Mouse (Mus musculus): ENCODE results near the gene Ypel5. TPM values are rescaled to one million over a fixed set of nuclear protein-coding genes. Genes with fewer than 3 reads are reported as not detected.

The Ypel5 gene
- polyA plus RNA-seq, 1 experiment = 27.2 TPM

DNA sequence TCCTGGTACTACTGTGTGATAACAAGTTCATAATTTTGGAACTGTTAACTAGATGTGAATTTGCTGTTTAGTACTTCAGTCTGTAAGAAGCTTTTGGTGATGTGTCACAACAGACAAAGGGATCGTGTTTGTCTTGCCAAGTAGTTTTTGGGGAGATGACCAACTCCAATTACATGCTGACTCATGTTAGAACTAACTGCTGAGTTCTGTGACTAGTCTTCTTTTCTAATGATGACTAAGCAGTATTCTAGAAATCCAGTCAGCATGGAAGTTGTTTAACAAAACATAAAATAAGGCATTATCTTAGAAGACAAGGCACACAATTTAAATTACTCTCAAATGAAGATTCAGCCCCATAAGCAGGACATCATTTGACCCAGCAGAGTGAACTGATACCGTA lies 2.7 kb downstream of the Ypel5 start:
- H3K27ac ChIP-seq (ENCODE audit: control insufficient read depth, insufficient read depth, low read length) = no peak overlapping the region
- peaks cover 3% of the 10 kb centered on the region for H3K4me1 ChIP-seq (replicated peaks; ENCODE audit: control insufficient read depth, insufficient read depth, low read length)
- no peak for DNase-seq
- H3K36me3 ChIP-seq (ENCODE audit: control insufficient read depth, insufficient read depth, low read length) = no peaks in the 10 kb centered on the region
- no peak for TF ChIP-seq POLR2A (IDR thresholded peaks at IDR 0.05; ENCODE audit: control insufficient read depth, extremely low read depth, insufficient read depth, low read length, poor library complexity)
- TF ChIP-seq CTCF (IDR thresholded peaks at IDR 0.05; ENCODE audit: borderline replicate concordance, control insufficient read depth, extremely low read depth, insufficient read depth, low read length, poor library complexity) = no peak
- no peak overlapping the region for H3K4me3 ChIP-seq (ENCODE audit: control insufficient read depth, insufficient read depth, low read length)
- 86% methylated on average over 2 of the region's 2 CpGs for WGBS
- H3K27me3 ChIP-seq (ENCODE audit: control insufficient read depth, insufficient read depth, low read length) = no peaks in the 10 kb centered on the region

DNA sequence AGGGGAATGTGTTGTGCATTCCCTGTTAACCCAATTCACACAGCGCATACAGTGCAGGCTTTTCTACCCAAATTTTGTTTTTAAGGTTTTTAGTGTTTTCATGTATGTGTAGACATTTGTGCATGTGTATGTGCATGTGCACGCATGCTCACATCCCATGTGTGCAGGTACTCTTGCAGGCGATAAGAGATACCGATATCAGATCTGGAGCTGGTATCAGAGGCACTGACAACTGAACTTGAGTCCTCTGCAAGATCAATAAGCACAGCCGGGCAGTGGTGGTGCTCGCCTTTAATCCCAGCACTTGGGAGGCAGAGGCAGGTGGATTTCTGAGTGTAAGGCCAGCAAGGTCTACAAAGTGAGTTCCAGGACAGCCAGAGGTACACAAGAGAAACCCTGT lies 8.1 kb downstream of the Ypel5 start:
- no peak for TF ChIP-seq CTCF (IDR thresholded peaks at IDR 0.05; ENCODE audit: borderline replicate concordance, control insufficient read depth, extremely low read depth, insufficient read depth, low read length, poor library complexity)
- TF ChIP-seq POLR2A (IDR thresholded peaks at IDR 0.05; ENCODE audit: control insufficient read depth, extremely low read depth, insufficient read depth, low read length, poor library complexity) = no peak
- 96% methylated on average over 6 of the region's 6 CpGs for WGBS
- peaks cover 27% of the 10 kb centered on the region for H3K36me3 ChIP-seq (ENCODE audit: control insufficient read depth, insufficient read depth, low read length)

GRCm38 (mm10) chr17:72844949-72845490 lies 8.8 kb downstream of the Ypel5 start:
- no peak for TF ChIP-seq POLR2A (IDR thresholded peaks at IDR 0.05; ENCODE audit: control insufficient read depth, extremely low read depth, insufficient read depth, low read length, poor library complexity)
- no peak for TF ChIP-seq CTCF (IDR thresholded peaks at IDR 0.05; ENCODE audit: borderline replicate concordance, control insufficient read depth, extremely low read depth, insufficient read depth, low read length, poor library complexity)
- no peak overlapping the region for H3K27ac ChIP-seq (ENCODE audit: control insufficient read depth, insufficient read depth, low read length)
- no peak overlapping the region for H3K4me3 ChIP-seq (ENCODE audit: control insufficient read depth, insufficient read depth, low read length)
- WGBS = 94% methylated on average over 7 of the region's 7 CpGs
- no peaks in the 10 kb centered on the region for H3K27me3 ChIP-seq (ENCODE audit: control insufficient read depth, insufficient read depth, low read length)
- H3K4me1 ChIP-seq (replicated peaks; ENCODE audit: control insufficient read depth, insufficient read depth, low read length) = no peaks in the 10 kb centered on the region
- no peak for DNase-seq
- H3K36me3 ChIP-seq (ENCODE audit: control insufficient read depth, insufficient read depth, low read length) = peaks cover 32% of the 10 kb centered on the region

More for the DNA sequence above, 8.1 kb downstream of the Ypel5 start:
- no peak for DNase-seq
- Histone ChIP-seq H3K27ac (ENCODE audit: control insufficient read depth, insufficient read depth, low read length) (no peak overlapping the region), H3K4me1 (replicated peaks; ENCODE audit: control insufficient read depth, insufficient read depth, low read length) (no peaks in the 10 kb centered on the region), H3K27me3 (ENCODE audit: control insufficient read depth, insufficient read depth, low read length) (no peaks in the 10 kb centered on the region), H3K4me3 (ENCODE audit: control insufficient read depth, insufficient read depth, low read length) (no peak overlapping the region)

- Histone ChIP-seq H3K4me3 (ENCODE audit: control insufficient read depth, insufficient read depth, low read length) (no peak overlapping the region), H3K27ac (ENCODE audit: control insufficient read depth, insufficient read depth, low read length) (no peak overlapping the region), H3K27me3 (ENCODE audit: control insufficient read depth, insufficient read depth, low read length) (no peaks in the 10 kb centered on the region), H3K36me3 (ENCODE audit: control insufficient read depth, insufficient read depth, low read length) (peaks cover 37% of the 10 kb centered on the region), H3K4me1 (replicated peaks; ENCODE audit: control insufficient read depth, insufficient read depth, low read length) (no peaks in the 10 kb centered on the region)
- TF ChIP-seq POLR2A (IDR thresholded peaks at IDR 0.05; ENCODE audit: control insufficient read depth, extremely low read depth, insufficient read depth, low read length, poor library complexity) = no peak
- TF ChIP-seq CTCF (IDR thresholded peaks at IDR 0.05; ENCODE audit: borderline replicate concordance, control insufficient read depth, extremely low read depth, insufficient read depth, low read length, poor library complexity) = no peak
- DNase-seq = no peak
Measured at GRCm38 (mm10) chr17:72845521-72845920, 9.3 kb downstream of the Ypel5 start.

- 95% methylated on average over 1 of the region's 1 CpGs for WGBS
- Histone ChIP-seq H3K27me3 (ENCODE audit: control insufficient read depth, insufficient read depth, low read length) (no peaks in the 10 kb centered on the region), H3K36me3 (ENCODE audit: control insufficient read depth, insufficient read depth, low read length) (peaks cover 12% of the 10 kb centered on the region), H3K27ac (ENCODE audit: control insufficient read depth, insufficient read depth, low read length) (no peak overlapping the region), H3K4me3 (ENCODE audit: control insufficient read depth, insufficient read depth, low read length) (no peak overlapping the region), H3K4me1 (replicated peaks; ENCODE audit: control insufficient read depth, insufficient read depth, low read length) (no peaks in the 10 kb centered on the region)
- DNase-seq = no peak
- TF ChIP-seq POLR2A (IDR thresholded peaks at IDR 0.05; ENCODE audit: control insufficient read depth, extremely low read depth, insufficient read depth, low read length, poor library complexity) (no peak), CTCF (IDR thresholded peaks at IDR 0.05; ENCODE audit: borderline replicate concordance, control insufficient read depth, extremely low read depth, insufficient read depth, low read length, poor library complexity) (no peak)
Measured at GRCm38 (mm10) chr17:72855298-72855697, 19.0 kb downstream of the Ypel5 start.

- Histone ChIP-seq H3K27ac (ENCODE audit: control insufficient read depth, insufficient read depth, low read length) (no peak overlapping the region), H3K4me3 (ENCODE audit: control insufficient read depth, insufficient read depth, low read length) (no peak overlapping the region), H3K27me3 (ENCODE audit: control insufficient read depth, insufficient read depth, low read length) (no peaks in the 10 kb centered on the region), H3K4me1 (replicated peaks; ENCODE audit: control insufficient read depth, insufficient read depth, low read length) (no peaks in the 10 kb centered on the region), H3K36me3 (ENCODE audit: control insufficient read depth, insufficient read depth, low read length) (peaks cover 3% of the 10 kb centered on the region; the same call in 1 of the 2 replicates)
- no peak for TF ChIP-seq POLR2A (IDR thresholded peaks at IDR 0.05; ENCODE audit: control insufficient read depth, extremely low read depth, insufficient read depth, low read length, poor library complexity)
- no peak for TF ChIP-seq CTCF (IDR thresholded peaks at IDR 0.05; ENCODE audit: borderline replicate concordance, control insufficient read depth, extremely low read depth, insufficient read depth, low read length, poor library complexity)
- DNase-seq = peak; percentile 71
- WGBS = 63% methylated on average over 13 of the region's 13 CpGs
Measured at GRCm38 (mm10) chr17:72857677-72858633, 21.7 kb downstream of the Ypel5 start.
